Mouse (Mus musculus) MEL (cell line): ENCODE data around the gene Akp3.

Experiments used
- CTCF ChIP-seq, 3 experiments: IDR thresholded peaks in 2 of 3; conservative IDR thresholded peaks in 1 of 3; 2 replicates each; pipeline ENCODE4 v1.5.1; 2011 to 2012; ENCODE audit warnings: low read length in 3 of 3, low read depth in 2 of 3, mild to moderate bottlenecking in 2 of 3, improper control_type of control experiment in 1 of 3, inconsistent platforms in 1 of 3, mixed read lengths in 1 of 3, moderate library complexity in 1 of 3; ENCODE audit not compliant: control insufficient read depth in 1 of 3, insufficient read depth in 1 of 3, poor library complexity in 1 of 3, severe bottlenecking in 1 of 3
- EP300 ChIP-seq, 2 experiments: IDR thresholded peaks; 2 replicates each; pipeline ENCODE4 v1.6.1; 2011; ENCODE audit warnings: improper control_type of control experiment in 2 of 2, low read length in 2 of 2, low read depth in 1 of 2, mild to moderate bottlenecking in 1 of 2
- KAT2A ChIP-seq: conservative IDR thresholded peaks from 2 replicates; pipeline ENCODE4 v1.6.1; 2012; ENCODE audit warnings: low read depth, low read length, improper control_type of control experiment, inconsistent platforms
- MAZ ChIP-seq: IDR thresholded peaks from 2 replicates; pipeline ENCODE4 v1.6.1; 2012; ENCODE audit warnings: low read depth, mild to moderate bottlenecking, inconsistent platforms, low read length, improper control_type of control experiment
- MYC ChIP-seq: IDR thresholded peaks from 2 replicates; pipeline ENCODE4 v1.6.1; 2011; ENCODE audit warnings: low read depth, mild to moderate bottlenecking, low read length, improper control_type of control experiment, moderate library complexity
- POLR2A ChIP-seq, 2 experiments: IDR thresholded peaks; 2 replicates each; pipeline ENCODE4 v1.6.1; 2011 to 2012; ENCODE audit warnings: low read length in 2 of 2, mild to moderate bottlenecking in 2 of 2, control low read depth in 1 of 2, improper control_type of control experiment in 1 of 2, low read depth in 1 of 2, moderate library complexity in 1 of 2; ENCODE audit not compliant: control insufficient read depth in 1 of 2, insufficient read depth in 1 of 2, poor library complexity in 1 of 2
- POLR2AphosphoS2 ChIP-seq: IDR thresholded peaks from 2 replicates; pipeline ENCODE4 v1.6.1; 2011; ENCODE audit warnings: low read length, improper control_type of control experiment
- RAD21 ChIP-seq: IDR thresholded peaks from 2 replicates; pipeline ENCODE4 v1.6.1; 2011; ENCODE audit warnings: mild to moderate bottlenecking, low read depth, low read length, improper control_type of control experiment
- RCOR1 ChIP-seq: IDR thresholded peaks from 2 replicates; pipeline ENCODE4 v1.6.1; 2012; ENCODE audit warnings: low read depth, mild to moderate bottlenecking, inconsistent platforms, low read length, improper control_type of control experiment
- TAL1 ChIP-seq: IDR thresholded peaks from 2 replicates; pipeline ENCODE4 v1.6.1; 2012; ENCODE audit warnings: mild to moderate bottlenecking, inconsistent platforms, low read length, moderate library complexity, mixed read lengths
- ZNF384 ChIP-seq: IDR thresholded peaks from 2 replicates; pipeline ENCODE4 v1.6.1; 2012; ENCODE audit warnings: low read depth, mild to moderate bottlenecking, inconsistent platforms, low read length, improper control_type of control experiment

- TF ChIP-seq POLR2AphosphoS2 (no peak), KAT2A (no peak), MAZ (no peak), MYC (no peak), CTCF (IDR thresholded peaks at IDR 0.05 in 2 of 3, conservative IDR thresholded peaks at IDR 0.05 in 1 of 3; ENCODE audit: control insufficient read depth in 1 of 3, insufficient read depth in 1 of 3, low read depth in 2 of 3, low read length in 3 of 3, poor library complexity in 1 of 3, severe bottlenecking in 1 of 3) (no peak), RAD21 (no peak), POLR2A (IDR thresholded peaks at IDR 0.05; ENCODE audit: control insufficient read depth in 1 of 2, insufficient read depth in 1 of 2, low read depth in 1 of 2, low read length in 2 of 2, poor library complexity in 1 of 2) (no peak), TAL1 (no peak), RCOR1 (no peak), ZNF384 (no peak), EP300 (IDR thresholded peaks at IDR 0.05; ENCODE audit: low read depth in 1 of 2, low read length in 2 of 2) (no peak)
Observed at GRCm38 (mm10) chr1:87124673-87125072, at the start of gene Akp3.
